Mouse (Mus musculus) cerebellum, postnatal 36 days (tissue): ENCODE measurements around the gene Klf4.

Experiments
- DNase-seq, 2 experiments: peaks; one replicate each; pipeline ENCODE4 v3.0.0; 2021 to 2022; ENCODE audit warnings: mixed read lengths in 2 of 2

Klf4 gene

GRCm38 (mm10) chr4:55532407-55533195 lies at the start of gene Klf4:
Gene Klf4, minus strand, starts transcription at chr4:55532466.
- DNase-seq, result peak; percentile 38 to 51

DNA sequence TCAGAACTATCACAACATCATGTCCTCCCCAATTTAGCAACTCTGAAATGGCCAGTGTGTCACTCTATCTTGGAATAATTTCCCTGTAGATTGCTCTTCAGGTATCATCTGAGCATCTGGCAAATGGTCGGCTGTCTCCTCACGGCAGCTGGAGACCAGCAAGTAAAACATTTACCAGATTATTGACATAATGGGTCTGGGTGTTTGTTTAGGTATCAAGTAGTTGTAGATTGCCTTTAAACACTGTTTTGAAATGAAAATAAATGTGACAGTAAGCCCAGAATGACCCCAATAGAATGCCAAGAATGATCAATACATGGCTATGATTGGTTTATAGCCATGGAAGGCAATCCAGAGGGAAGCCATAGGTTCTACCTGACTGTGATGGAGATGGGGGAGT lies 39.2 kb upstream of the Klf4 start:
- no peak for DNase-seq

DNA sequence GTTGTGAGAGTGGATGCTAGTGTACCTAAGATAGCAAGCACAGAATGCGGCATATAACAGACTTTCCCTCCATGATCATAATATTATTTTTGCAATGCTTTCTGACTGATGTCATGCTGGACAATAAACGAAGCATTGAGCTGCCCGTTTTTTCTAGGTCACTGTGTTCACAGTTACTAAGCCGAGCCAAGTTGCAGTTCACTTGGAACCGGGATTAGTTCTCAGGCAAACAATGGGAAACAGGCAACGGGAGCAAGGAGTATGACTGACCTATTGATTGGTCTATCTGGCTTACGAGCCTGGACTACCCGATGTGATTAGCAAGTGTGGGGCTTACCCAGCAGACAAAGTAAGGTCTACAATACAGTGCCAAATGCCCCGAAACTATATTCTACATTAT lies 35.7 kb upstream of the Klf4 start:
- DNase-seq, result no peak

- peak in 1 of 2 experiments; percentile 8 for DNase-seq
Measured at GRCm38 (mm10) chr4:55567575-55567974, 35.3 kb upstream of the Klf4 start.

DNA sequence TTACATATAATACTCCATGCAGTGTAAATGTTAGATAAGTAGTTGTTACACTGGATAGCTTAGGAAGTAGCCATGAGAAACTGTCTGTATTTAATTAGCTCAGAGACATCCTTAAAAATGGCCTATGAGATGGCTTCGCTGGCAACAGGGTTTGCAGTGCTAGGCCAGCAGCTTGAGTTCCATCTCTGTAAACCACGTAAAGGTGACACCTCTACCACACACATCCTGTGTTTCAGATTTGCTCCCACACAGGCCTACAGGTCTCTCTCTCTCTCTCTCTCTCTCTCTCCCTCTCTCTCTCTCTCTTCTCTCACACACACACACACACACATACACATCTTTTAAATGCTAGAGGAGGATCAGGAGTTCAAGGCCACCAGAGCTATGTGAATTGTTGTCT lies 32.1 kb upstream of the Klf4 start:
- DNase-seq, result no peak

- DNase-seq, result no peak
Measured at GRCm38 (mm10) chr4:55563050-55563449, 30.8 kb upstream of the Klf4 start.

DNA sequence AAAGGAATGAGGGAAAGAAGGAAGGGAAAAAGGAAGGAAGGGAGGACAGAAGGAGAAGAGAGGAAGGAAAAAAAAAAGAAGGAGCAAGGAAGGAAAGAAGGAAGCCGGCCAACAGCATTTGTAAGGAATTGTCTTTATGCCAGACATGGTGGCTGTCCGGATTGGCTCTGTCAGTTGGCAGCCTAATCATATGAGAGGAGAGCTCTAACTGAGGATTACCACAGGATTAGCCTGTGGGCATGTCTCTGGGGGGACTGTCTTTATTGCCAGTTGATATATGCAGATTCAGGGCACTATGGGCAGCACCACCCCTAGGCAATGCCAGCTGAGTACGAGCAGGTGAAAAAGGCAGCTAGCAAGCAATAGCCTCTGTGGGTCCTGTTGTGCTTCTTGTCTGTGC lies 29.8 kb upstream of the Klf4 start:
- no peak for DNase-seq

DNA sequence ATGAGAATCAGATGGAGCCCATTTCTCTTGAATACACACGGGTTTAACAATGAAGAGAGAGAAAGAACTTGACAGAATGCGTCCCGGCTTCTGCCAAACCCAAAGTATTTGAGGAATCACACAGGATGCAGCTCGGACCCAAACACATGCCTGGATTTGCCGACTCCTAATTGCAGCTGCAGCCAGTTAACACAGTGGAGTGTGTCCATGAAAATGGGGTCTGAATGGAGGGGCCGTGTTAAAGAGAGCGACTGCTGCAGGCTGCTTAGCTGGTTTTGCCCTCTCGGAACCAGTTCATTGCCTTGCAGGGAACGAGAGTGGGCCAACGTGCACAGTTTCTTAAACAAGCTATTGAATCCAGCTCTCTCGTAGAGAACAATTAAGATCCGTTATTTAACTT lies 14.6 kb upstream of the Klf4 start:
- DNase-seq, result no peak

- no peak for DNase-seq
Measured at GRCm38 (mm10) chr4:55542753-55543152, 10.5 kb upstream of the Klf4 start.

DNA sequence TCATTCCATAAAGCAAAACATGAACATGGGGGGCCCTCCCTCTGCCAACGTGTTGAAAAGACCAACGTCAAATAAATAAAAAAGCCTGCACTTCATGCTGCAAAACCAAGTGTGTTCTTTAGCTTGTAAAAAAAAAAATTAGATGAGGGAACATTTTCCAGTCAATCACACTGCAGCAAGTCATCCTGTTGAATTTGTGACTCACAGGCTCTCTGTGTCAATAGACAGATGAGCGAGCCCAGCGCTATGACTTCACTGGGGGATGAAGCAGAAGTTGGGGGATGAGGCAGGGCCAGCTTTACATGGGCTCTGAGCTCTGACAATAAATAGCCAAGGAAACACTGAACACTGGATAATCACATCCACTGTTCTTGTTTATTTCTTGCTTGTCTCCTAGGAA lies 9.4 kb upstream of the Klf4 start:
- DNase-seq, result no peak

DNA sequence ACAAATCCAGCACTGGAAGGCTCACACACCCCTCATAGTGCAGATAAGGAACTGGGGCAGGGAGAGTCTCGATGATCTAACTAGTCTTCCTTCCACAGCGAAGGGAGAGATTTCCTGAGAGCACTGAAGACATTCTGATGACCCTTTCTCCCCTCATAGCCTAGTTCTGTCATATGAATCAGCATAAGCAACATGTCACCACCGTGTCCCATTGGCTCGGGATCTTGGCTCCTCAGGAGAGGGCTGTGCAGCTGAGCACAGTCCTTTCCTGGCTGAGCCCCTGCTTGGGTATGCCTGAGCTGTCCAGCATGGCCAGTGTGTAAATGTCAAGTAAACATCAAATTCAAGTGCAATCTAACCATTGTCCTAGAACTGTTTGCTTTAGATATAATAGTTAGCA lies 9.0 kb upstream of the Klf4 start:
- DNase-seq, result no peak

DNA sequence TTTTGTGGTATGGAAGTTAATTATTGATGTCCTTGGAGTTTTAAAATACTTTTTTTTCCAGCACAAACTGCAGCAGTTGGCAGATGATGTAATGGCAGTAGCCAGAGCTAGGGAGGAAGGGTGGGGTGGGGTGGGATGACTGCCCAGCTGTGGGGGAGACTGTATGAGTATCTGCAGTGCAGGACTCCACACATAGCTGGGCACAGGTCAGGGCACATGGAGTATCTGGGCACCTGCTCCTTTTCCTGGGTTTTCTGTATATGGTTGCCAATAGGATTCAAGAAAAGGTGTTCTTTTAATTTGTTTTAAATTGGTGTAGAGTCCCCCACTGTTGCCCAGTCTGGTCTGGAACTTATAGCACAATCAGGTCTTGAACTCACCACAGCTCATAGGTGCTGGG lies 2.7 kb upstream of the Klf4 start:
- DNase-seq, result no peak

- no peak for DNase-seq
Measured at GRCm38 (mm10) chr4:55534510-55534909, 2.2 kb upstream of the Klf4 start.

DNA sequence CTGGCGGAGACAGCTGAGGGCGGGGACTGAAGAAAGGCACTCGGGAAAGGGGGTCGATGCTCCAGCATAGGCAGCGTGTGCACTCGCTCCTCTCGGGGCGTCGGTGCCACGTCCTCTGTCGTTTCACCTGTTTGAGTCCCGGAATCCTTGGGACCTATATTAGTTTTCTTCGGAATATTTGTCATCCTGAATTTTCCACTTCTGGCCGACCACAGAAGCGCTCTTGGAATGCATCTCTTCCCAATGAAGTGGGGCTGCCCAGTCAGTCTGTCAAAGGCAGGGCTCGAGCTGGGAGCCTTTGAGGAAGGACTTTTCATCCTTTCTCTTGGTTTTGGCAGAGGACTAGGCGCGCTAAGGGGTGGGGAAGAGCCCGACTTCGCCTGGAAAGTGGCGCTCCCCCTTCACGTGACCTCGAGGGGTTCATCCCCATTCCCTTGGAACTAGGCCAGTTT lies 1.6 kb upstream of the Klf4 start:
- DNase-seq, result no peak

DNA sequence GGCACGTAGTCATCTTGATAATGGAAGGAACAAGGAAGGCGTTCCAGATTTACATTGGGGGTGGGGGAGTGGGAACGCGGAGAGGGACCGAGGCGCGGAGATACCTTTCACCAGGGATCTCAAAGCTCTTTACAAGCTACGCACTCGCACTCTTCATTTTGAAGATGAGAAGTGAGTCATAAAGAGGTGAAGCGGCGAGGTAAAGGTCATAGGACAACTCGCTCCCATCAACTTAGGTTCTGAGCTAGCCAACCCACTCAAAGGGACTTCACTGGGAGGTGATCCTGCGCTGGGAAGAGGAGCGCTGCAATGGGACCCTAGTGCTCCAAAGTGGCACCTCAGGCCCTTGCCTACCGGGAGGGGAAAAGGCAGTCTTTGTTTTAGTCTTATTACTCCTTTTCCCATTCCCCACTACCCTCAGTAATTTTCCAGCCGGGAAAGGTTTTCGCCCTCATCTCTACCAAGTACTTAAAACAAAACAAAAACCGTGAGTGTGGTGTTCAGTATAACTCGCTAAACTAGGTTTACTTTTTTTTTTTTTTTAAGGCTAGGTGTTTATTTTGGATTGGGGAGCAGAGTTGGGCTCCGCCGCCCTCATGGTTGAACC lies 1.0 kb upstream of the Klf4 start:
- no peak for DNase-seq

GRCm38 (mm10) chr4:55531856-55532406 lies 335 bp downstream of the Klf4 start:
- DNase-seq, result no peak

- peak in 1 of 2 experiments; percentile 7 for DNase-seq
Measured at GRCm38 (mm10) chr4:55531096-55531855, 990 bp downstream of the Klf4 start.

- no peak for DNase-seq
Measured at GRCm38 (mm10) chr4:55530731-55531095, 1.6 kb downstream of the Klf4 start.

GRCm38 (mm10) chr4:55530236-55530635 lies 2.0 kb downstream of the Klf4 start:
- peak; percentile 27 to 33 for DNase-seq

- DNase-seq, result no peak
Measured at GRCm38 (mm10) chr4:55528404-55528803, 3.9 kb downstream of the Klf4 start.

DNA sequence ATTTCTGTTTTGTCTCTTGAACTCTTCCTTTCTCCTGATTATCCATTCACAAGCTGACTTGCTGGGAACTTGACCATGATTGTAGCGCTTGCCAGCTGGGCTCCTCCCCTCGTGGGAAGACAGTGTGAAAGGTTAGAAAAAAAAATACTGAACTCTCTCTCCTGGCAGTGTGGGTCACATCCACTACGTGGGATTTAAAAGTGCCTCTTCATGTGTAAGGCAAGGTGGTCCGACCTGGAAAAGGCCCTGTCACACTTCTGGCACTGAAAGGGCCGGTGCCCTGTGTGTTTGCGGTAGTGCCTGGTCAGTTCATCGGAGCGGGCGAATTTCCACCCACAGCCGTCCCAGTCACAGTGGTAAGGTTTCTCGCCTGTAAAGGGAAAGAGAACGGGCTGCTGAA lies 4.3 kb downstream of the Klf4 start:
- no peak for DNase-seq

DNA sequence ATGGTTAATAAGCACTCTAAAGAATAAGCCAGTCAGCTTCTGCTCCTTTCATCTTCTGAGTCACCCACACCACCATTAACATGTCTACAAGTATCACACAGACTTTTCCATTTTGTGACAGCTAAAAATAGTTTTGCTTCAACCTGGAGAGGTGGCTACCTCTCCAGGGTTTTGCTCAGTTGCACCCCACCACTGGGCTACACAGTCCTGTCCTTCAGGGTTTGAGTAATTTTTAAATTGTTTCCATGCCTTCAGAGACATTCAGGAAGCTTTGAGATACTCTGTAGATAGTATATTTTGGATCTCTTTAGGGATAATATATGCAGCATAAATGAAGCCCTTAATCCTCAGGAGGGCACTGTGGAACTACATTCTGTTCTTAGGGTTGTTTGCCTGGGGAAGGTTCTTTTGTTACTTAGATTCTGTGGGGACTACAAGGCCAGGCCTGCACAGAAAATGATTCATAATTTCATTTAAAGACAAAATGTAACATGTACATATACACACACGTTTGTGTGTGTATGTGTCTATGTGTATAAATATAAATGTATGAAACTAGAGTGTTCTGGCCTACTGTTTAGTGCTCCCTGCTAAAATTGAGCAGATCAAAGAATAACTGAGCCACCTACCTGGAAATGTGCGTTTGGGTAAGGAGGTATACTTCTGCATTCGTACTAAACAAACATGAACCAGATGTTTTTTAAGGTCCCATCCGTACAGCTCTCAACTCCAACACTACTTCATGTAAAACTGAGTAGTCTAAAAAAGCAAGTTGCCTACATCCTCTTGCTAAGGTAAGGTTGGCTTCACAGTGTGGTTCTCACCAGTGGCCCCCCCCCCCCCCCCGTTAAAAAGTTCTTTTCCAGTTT lies 5.8 kb downstream of the Klf4 start:
- DNase-seq, result no peak

DNA sequence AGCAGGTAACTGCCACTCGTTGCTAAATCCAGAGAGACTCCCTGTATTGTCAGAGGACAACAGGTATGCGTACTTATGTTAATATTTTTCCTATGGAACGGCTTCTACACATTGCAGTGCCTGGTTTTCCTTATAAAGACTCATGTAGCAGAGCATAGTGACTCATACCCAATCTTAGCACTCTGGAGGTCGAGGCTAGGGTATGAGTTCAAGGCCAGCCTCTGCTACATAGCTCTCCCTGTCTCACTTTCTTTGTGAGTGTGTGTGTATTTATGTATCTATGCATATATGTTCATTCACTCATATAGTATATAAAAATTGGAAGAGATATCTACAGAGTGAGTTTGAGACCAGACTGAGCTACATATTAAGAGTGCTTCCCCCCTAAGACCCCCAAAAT lies 8.3 kb downstream of the Klf4 start:
- DNase-seq, result no peak
